Mouse (Mus musculus): ENCODE results near the gene Irgq.

- TF ChIP-seq POLR2A (IDR thresholded peaks at IDR 0.05; ENCODE audit: borderline replicate concordance, extremely low read depth, low read depth, low read length): no peak
- TF ChIP-seq CTCF (IDR thresholded peaks at IDR 0.05; ENCODE audit: insufficient read depth, low read length): no peak
Measured at GRCm38 (mm10) chr7:24486654-24487130, 43.8 kb upstream of the Irgq start.
